Mouse (Mus musculus): ENCODE results near the gene Muc13. TPM values are rescaled to one million over a fixed set of nuclear protein-coding genes. Genes with fewer than 3 reads are reported as not detected.

Gene Muc13
- polyA plus RNA-seq, 1 experiment from 2014 or later, result not detected

- DNase-seq (ENCODE audit: low read depth, low spot score) (no peak), ATAC-seq (no peak)
- ChIA-PET POLR2A (no interaction called here), CTCF (interaction anchor here (1.7 kb wide), 1 partner anchor 9 kb away, joined by 4 read pairs; no protein-coding TSS in a partner anchor)
- no peak for TF ChIP-seq CTCF (IDR thresholded peaks at IDR 0.05)
- in situ Hi-C loops (cut with MboI; ENCODE audit: low pct_unique_long_range_greater_than_20kb), result no loop called here
- no peaks in the 10 kb centered on the region for H3K27me3 ChIP-seq
These were observed 8.6 kb upstream of the Muc13 start for GRCm38 (mm10) chr16:33785092-33785704.

- ChIA-PET POLR2A (no interaction called here), CTCF (no interaction called here)
- H3K27me3 ChIP-seq, result no peaks in the 10 kb centered on the region
- no peak for TF ChIP-seq CTCF (IDR thresholded peaks at IDR 0.05)
- no peak for DNase-seq (ENCODE audit: low read depth, low spot score)
- no peak for ATAC-seq
- in situ Hi-C loops (cut with MboI; ENCODE audit: low pct_unique_long_range_greater_than_20kb), result no loop called here
These were observed 7.0 kb upstream of the Muc13 start for GRCm38 (mm10) chr16:33786657-33787390.

GRCm38 (mm10) chr16:33795106-33795505 is 1.3 kb downstream of the Muc13 start:
- DNase-seq (ENCODE audit: low read depth, low spot score) (no peak), ATAC-seq (no peak)
- ChIA-PET CTCF (no interaction called here), POLR2A (no interaction called here)
- no peaks in the 10 kb centered on the region for H3K27me3 ChIP-seq
- in situ Hi-C loops (cut with MboI; ENCODE audit: low pct_unique_long_range_greater_than_20kb), result no loop called here
- TF ChIP-seq CTCF (IDR thresholded peaks at IDR 0.05), result no peak

GRCm38 (mm10) chr16:33795887-33796286 is 2.0 kb downstream of the Muc13 start:
- DNase-seq (ENCODE audit: low read depth, low spot score) (no peak), ATAC-seq (no peak)
- POLR2A ChIA-PET, result no interaction called here
- in situ Hi-C loops (cut with MboI; ENCODE audit: low pct_unique_long_range_greater_than_20kb), result no loop called here
- H3K27me3 ChIP-seq, result no peaks in the 10 kb centered on the region
- no peak for TF ChIP-seq CTCF (IDR thresholded peaks at IDR 0.05)
- CTCF ChIA-PET, result no interaction called here

- ATAC-seq (no peak), DNase-seq (ENCODE audit: low read depth, low spot score) (no peak)
- ChIA-PET POLR2A (no interaction called here), CTCF (no interaction called here)
- in situ Hi-C loops (cut with MboI; ENCODE audit: low pct_unique_long_range_greater_than_20kb), result no loop called here
- TF ChIP-seq CTCF (IDR thresholded peaks at IDR 0.05), result no peak
- H3K27me3 ChIP-seq, result no peaks in the 10 kb centered on the region
These were observed 2.9 kb downstream of the Muc13 start for GRCm38 (mm10) chr16:33796756-33797155.

- no peaks in the 10 kb centered on the region for H3K27me3 ChIP-seq
- CTCF ChIA-PET, result interaction anchor here (0.9 to 1.5 kb wide), 3 partner anchors 14 to 55 kb away, joined by 3 read pairs; no protein-coding TSS in a partner anchor
- in situ Hi-C loops (cut with MboI; ENCODE audit: low pct_unique_long_range_greater_than_20kb), result no loop called here
- DNase-seq (ENCODE audit: low read depth, low spot score), result peak; percentile 19
- peak; percentile 81 for TF ChIP-seq CTCF (IDR thresholded peaks at IDR 0.05)
- ATAC-seq, result no peak
- POLR2A ChIA-PET, result no interaction called here
These were observed 4.0 kb downstream of the Muc13 start for GRCm38 (mm10) chr16:33797860-33798259.

GRCm38 (mm10) chr16:33810002-33810401 is 16.2 kb downstream of the Muc13 start:
- no peak for ATAC-seq
- peak; percentile 59 for TF ChIP-seq CTCF (IDR thresholded peaks at IDR 0.05)
- no peak for DNase-seq (ENCODE audit: low read depth, low spot score)
- in situ Hi-C loops (cut with MboI; ENCODE audit: low pct_unique_long_range_greater_than_20kb), result no loop called here
- ChIA-PET POLR2A (interaction anchor here (0.6 kb wide), 1 partner anchor 135 kb away, joined by 3 read pairs; no protein-coding TSS in a partner anchor), CTCF (interaction anchor here (1.1 kb wide), 1 partner anchor 8 kb away, joined by 3 read pairs; no protein-coding TSS in a partner anchor)
- peaks cover 3% of the 10 kb centered on the region for H3K27me3 ChIP-seq

GRCm38 (mm10) chr16:33818413-33819165 is 24.8 kb downstream of the Muc13 start:
- TF ChIP-seq CTCF (IDR thresholded peaks at IDR 0.05), result no peak
- DNase-seq (ENCODE audit: low read depth, low spot score), result no peak
- in situ Hi-C loops (cut with MboI; ENCODE audit: low pct_unique_long_range_greater_than_20kb), result no loop called here
- ATAC-seq, result no peak
- no peaks in the 10 kb centered on the region for H3K27me3 ChIP-seq
- POLR2A ChIA-PET, result no interaction called here
- CTCF ChIA-PET, result interaction anchor here (1.0 to 1.5 kb wide), 4 partner anchors 9 to 170 kb away, joined by 3 to 4 read pairs (median 3); no protein-coding TSS in a partner anchor

GRCm38 (mm10) chr16:33820269-33821178 is 26.7 kb downstream of the Muc13 start:
- ChIA-PET POLR2A (interaction anchor here (0.7 kb wide), 1 partner anchor 179 kb away, joined by 3 read pairs; no protein-coding TSS in a partner anchor), CTCF (interaction anchor here (0.6 to 3.6 kb wide), 23 partner anchors 8 to 295 kb away, joined by 3 to 31 read pairs (median 4); no protein-coding TSS in a partner anchor)
- ATAC-seq (no peak), DNase-seq (ENCODE audit: low read depth, low spot score) (no peak)
- no peak for TF ChIP-seq CTCF (IDR thresholded peaks at IDR 0.05)
- no peaks in the 10 kb centered on the region for H3K27me3 ChIP-seq
- in situ Hi-C loops (cut with MboI; ENCODE audit: low pct_unique_long_range_greater_than_20kb), result loop anchor here (5.0 kb wide), 3 partner anchors 132 to 297 kb away; no protein-coding TSS in a partner anchor

All from Patski (cell line).